13 mouse cellular contexts compared by ENCODE assay signal in genomic region chr9:111155764-111156458, GRCm38 (mm10). TPM values are rescaled to one million over a fixed set of nuclear protein-coding genes. Genes with fewer than 3 reads are reported as not detected.
DNase-seq lines count a peak whose midpoint lies in the region; ATAC-seq lines count a peak whose summit lies in the region.
"Had no signal": no experiment of that assay in that cellular context is flagged by ENCODE, and none has a peak within 500 bp of the region (broad histone marks: within the 10 kb centered on the region; RNA-seq: fewer than 3 reads in every experiment).

No protein-coding gene starts in this region.

- H3K9ac ChIP-seq in liver, embryonic 16.5 days (ENCODE audit: low read depth, low read length) = no peak overlapping the region
- H3K9ac ChIP-seq in liver, embryonic 11.5 days (ENCODE audit: low read depth, low read length) = no peak overlapping the region
- H3K9ac ChIP-seq: hindbrain, embryonic 12.5 days; liver, embryonic 15.5 days had no signal

- DNase-seq in heart, embryonic 10.5 days (ENCODE audit: low spot score) = no peak
- DNase-seq in heart, adult 8-10 months (ENCODE audit: low spot score) = no peak
- DNase-seq in liver, embryonic 11.5 days (ENCODE audit: low spot score) = no peak
- peak; percentile 1 for DNase-seq in retina, postnatal 7 days (ENCODE audit: low read depth, low spot score)
- DNase-seq in right cerebral cortex, postnatal 14 days = no peak
- DNase-seq: B cell, adult 2 months; cerebellum, adult 9-11 months; kidney, postnatal 25 days had no signal

- no peaks in the 10 kb centered on the region for H3K27me3 ChIP-seq in heart, embryonic 10.5 days (ENCODE audit: insufficient read depth, poor library complexity, severe bottlenecking)
- H3K27me3 ChIP-seq in liver, embryonic 16.5 days (ENCODE audit: control insufficient read depth, insufficient read depth, low read depth, low read length) = no peaks in the 10 kb centered on the region
- H3K27me3 ChIP-seq in liver, embryonic 11.5 days (replicated peaks; ENCODE audit: control insufficient read depth, insufficient read depth, low read length) = no peaks in the 10 kb centered on the region
- H3K27me3 ChIP-seq: hindbrain, embryonic 12.5 days; liver, embryonic 15.5 days had no signal

- H3K27ac ChIP-seq in heart, embryonic 10.5 days = peak overlapping the region; percentile 33; the same call in 1 of the 2 replicates
- H3K27ac ChIP-seq in liver, embryonic 16.5 days (ENCODE audit: low read length) = no peak overlapping the region
- no peak overlapping the region for H3K27ac ChIP-seq in liver, embryonic 11.5 days (ENCODE audit: low read depth, low read length)
- H3K27ac ChIP-seq: hindbrain, embryonic 12.5 days; liver, embryonic 15.5 days had no signal

- WGBS in heart, embryonic 10.5 days = 58% methylated on average over 11 of the region's 11 CpGs
- WGBS in liver, embryonic 16.5 days (ENCODE audit: insufficient replicate concordance) = 82% methylated on average over 11 of the region's 11 CpGs
- 83% methylated on average over 11 of the region's 11 CpGs for WGBS in liver, embryonic 11.5 days

- peak overlapping the region; percentile 12; the same call in 1 of the 2 replicates for H3K4me3 ChIP-seq in heart, embryonic 10.5 days
- no peak overlapping the region for H3K4me3 ChIP-seq in liver, embryonic 16.5 days (ENCODE audit: low read depth, low read length)
- no peak overlapping the region for H3K4me3 ChIP-seq in liver, embryonic 11.5 days (ENCODE audit: low read depth, low read length)
- H3K4me3 ChIP-seq: hindbrain, embryonic 12.5 days; liver, embryonic 15.5 days had no signal

- peaks cover 17% of the 10 kb centered on the region for H3K4me1 ChIP-seq in heart, embryonic 10.5 days
- H3K4me1 ChIP-seq in liver, embryonic 16.5 days (ENCODE audit: control insufficient read depth, low read depth, low read length) = no peaks in the 10 kb centered on the region; the same call in 1 of the 2 replicates
- no peaks in the 10 kb centered on the region; the same call in 1 of the 2 replicates for H3K4me1 ChIP-seq in liver, embryonic 11.5 days (replicated peaks; ENCODE audit: control insufficient read depth, insufficient read depth, low read length)
- H3K4me1 ChIP-seq: hindbrain, embryonic 12.5 days had no signal

- peak; percentile 30; the same call in 1 of the 2 replicates for ATAC-seq in liver, embryonic 16.5 days (ENCODE audit: low read depth)
- ATAC-seq in liver, embryonic 11.5 days (replicated peaks; ENCODE audit: low FRiP score) = no peak
- peak; percentile 79 for ATAC-seq in granulocyte monocyte progenitor cell, adult 5-6 weeks (replicated peaks; ENCODE audit: poor library complexity, severe bottlenecking)
- no peak for ATAC-seq in monocyte, adult 5-6 weeks (replicated peaks; ENCODE audit: insufficient number of reproducible peaks, low FRiP score, low TSS enrichment, poor library complexity, severe bottlenecking)

- no peaks in the 10 kb centered on the region for H3K9me3 ChIP-seq in heart, embryonic 10.5 days
- H3K9me3 ChIP-seq in liver, embryonic 16.5 days (replicated peaks; ENCODE audit: control insufficient read depth, low read length) = no peaks in the 10 kb centered on the region
- no peaks in the 10 kb centered on the region for H3K9me3 ChIP-seq in liver, embryonic 11.5 days (ENCODE audit: control insufficient read depth, low read length)
- H3K9me3 ChIP-seq: hindbrain, embryonic 12.5 days; liver, embryonic 15.5 days had no signal

- H3K36me3 ChIP-seq in heart, embryonic 10.5 days = no peaks in the 10 kb centered on the region
- H3K36me3 ChIP-seq in liver, embryonic 16.5 days (ENCODE audit: control insufficient read depth, insufficient read depth) = no peaks in the 10 kb centered on the region
- no peaks in the 10 kb centered on the region for H3K36me3 ChIP-seq in liver, embryonic 11.5 days (ENCODE audit: control insufficient read depth, insufficient read depth, low read length)
- H3K36me3 ChIP-seq: hindbrain, embryonic 12.5 days; liver, embryonic 15.5 days had no signal

- H3K4me2 ChIP-seq in liver, embryonic 16.5 days (ENCODE audit: low read depth, low read length) = no peak overlapping the region
- H3K4me2 ChIP-seq in liver, embryonic 11.5 days = no peak overlapping the region
- H3K4me2 ChIP-seq: hindbrain, embryonic 12.5 days; liver, embryonic 15.5 days had no signal

RNA-seq across cellular contexts. Expression of gene Lrrfip2, which starts 38.5 kb away (rescaled TPM):
- 50.9 and 51.3 TPM in 2 replicates for polyA plus RNA-seq in heart, embryonic 10.5 days (2016; fragmentation: Nextera tagmentation; extraction: Ambion mirVana)
- 100 to 1,000 TPM in 2 of 4 experiments, 10 to 100 TPM in 2; 89.3 to 102 (median 96.2) TPM for total RNA-seq in heart, adult 8-10 months (2022)
- 16.2 and 16.9 TPM in 2 replicates for polyA plus RNA-seq in liver, embryonic 16.5 days (2015; fragmentation: Nextera tagmentation; extraction: Ambion mirVana)
- 40.0 and 40.3 TPM in 2 replicates for polyA plus RNA-seq in liver, embryonic 11.5 days (2014; fragmentation: Nextera tagmentation; extraction: Ambion mirVana)
- 34.0 and 37.9 TPM in 2 replicates for total RNA-seq in granulocyte monocyte progenitor cell, adult 5-6 weeks (2014; fragmentation: Nextera tagmentation)
- total RNA-seq in granulocyte monocyte progenitor cell, adult 5-6 weeks (2017) = 75.1 and 86.0 TPM in 2 replicates
- 154 to 232 TPM (median 168 TPM) in 3 replicates for total RNA-seq in monocyte, adult 5-6 weeks (2017)

Comparison
In these comparisons a context has a peak if more than half of its experiments do, and no peak if none do; other contexts are left out.
1. ATAC-seq: peak in liver, embryonic 16.5 days (single experiment) and granulocyte monocyte progenitor cell, adult 5-6 weeks (single experiment); none in liver, embryonic 11.5 days (single experiment) and monocyte, adult 5-6 weeks (single experiment).